ENCODE assay signal across 11 mouse cellular contexts in the genomic region with DNA sequence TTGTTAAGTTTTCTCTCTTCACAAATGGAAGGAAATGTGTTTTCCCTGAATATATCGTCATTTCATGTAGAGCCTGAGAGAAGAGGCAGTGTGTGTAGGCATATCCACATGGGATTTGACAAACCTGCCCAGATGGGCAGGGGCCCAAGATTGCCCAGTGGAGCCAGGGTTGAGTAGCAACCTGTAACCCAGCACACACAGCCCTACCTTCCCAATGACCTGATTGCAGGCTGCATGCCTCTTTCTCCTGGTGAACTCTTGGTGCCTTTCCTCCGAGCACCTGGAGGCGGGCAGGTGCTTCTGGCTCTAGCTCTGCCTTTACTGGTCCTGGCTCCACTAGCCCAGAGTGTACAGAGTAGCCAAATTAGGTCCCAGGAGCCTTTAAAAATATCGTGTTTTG.
A peak's percentile ranks its signal among the peaks of the same experiment; 100 is the strongest.
DNase-seq lines count a peak whose midpoint lies in the region; ATAC-seq and TF ChIP-seq lines count a peak whose summit lies in the region.
"Had no signal": no experiment of that assay in that cellular context is flagged by ENCODE, and none has a peak within 500 bp of the region (broad histone marks: within the 10 kb centered on the region; RNA-seq: fewer than 3 reads in every experiment).

No protein-coding gene starts in this region.

- no peaks in the 10 kb centered on the region for H3K9me3 ChIP-seq in liver, embryonic 13.5 days (replicated peaks)
- H3K9me3 ChIP-seq in forebrain, postnatal 0 days (ENCODE audit: low read length): no peaks in the 10 kb centered on the region
- H3K9me3 ChIP-seq: heart, embryonic 15.5 days; midbrain, embryonic 12.5 days had no signal

- DNase-seq in heart, adult 18-20 months: peak; percentile 3 to 22
- DNase-seq in heart, adult 8-10 months (ENCODE audit: low spot score): no peak
- DNase-seq in adipocyte (ENCODE audit: low spot score): peak; percentile 20
- DNase-seq in cerebellum, adult 9-11 months: peak; percentile 14
- no peak for DNase-seq in liver, embryonic 13.5 days
- no peak for DNase-seq in testis, postnatal 14 days (ENCODE audit: low spot score)
- no peak for DNase-seq in forebrain, postnatal 0 days

- 67% methylated on average over 4 of the region's 4 CpGs for WGBS in liver, embryonic 13.5 days (ENCODE audit: insufficient replicate concordance)
- WGBS in forebrain, postnatal 0 days: 85% methylated on average over 4 of the region's 4 CpGs

- TF ChIP-seq CTCF in forebrain, postnatal 0 days (IDR thresholded peaks at IDR 0.05; ENCODE audit: low read depth): no peak

- H3K4me2 ChIP-seq in liver, embryonic 13.5 days: no peak overlapping the region
- H3K4me2 ChIP-seq in forebrain, postnatal 0 days (ENCODE audit: low read depth): no peak overlapping the region
- H3K4me2 ChIP-seq: heart, embryonic 15.5 days; hindbrain, embryonic 14.5 days; midbrain, embryonic 12.5 days had no signal

- H3K4me1 ChIP-seq in liver, embryonic 13.5 days (replicated peaks): peaks cover 4% of the 10 kb centered on the region; the same call in 1 of the 2 replicates
- no peaks in the 10 kb centered on the region for H3K4me1 ChIP-seq in forebrain, postnatal 0 days (ENCODE audit: insufficient read depth)
- H3K4me1 ChIP-seq: midbrain, embryonic 12.5 days had no signal

- ATAC-seq in liver, embryonic 13.5 days (ENCODE audit: low read depth): peak; percentile 12; the same call in 1 of the 2 replicates
- no peak for ATAC-seq in erythroblast, adult 5-6 weeks (replicated peaks; ENCODE audit: low FRiP score, poor library complexity, severe bottlenecking)
- ATAC-seq in forebrain, postnatal 0 days: no peak

- no peak overlapping the region for H3K9ac ChIP-seq in liver, embryonic 13.5 days
- H3K9ac ChIP-seq in forebrain, postnatal 0 days: no peak overlapping the region
- H3K9ac ChIP-seq: heart, embryonic 15.5 days; hindbrain, embryonic 14.5 days; midbrain, embryonic 12.5 days had no signal

- H3K27me3 ChIP-seq in liver, embryonic 13.5 days: no peaks in the 10 kb centered on the region
- H3K27me3 ChIP-seq in forebrain, postnatal 0 days (ENCODE audit: insufficient read depth, low read length): no peaks in the 10 kb centered on the region
- H3K27me3 ChIP-seq: heart, embryonic 15.5 days; midbrain, embryonic 12.5 days had no signal

- H3K36me3 ChIP-seq in liver, embryonic 13.5 days: no peaks in the 10 kb centered on the region
- no peaks in the 10 kb centered on the region for H3K36me3 ChIP-seq in forebrain, postnatal 0 days (ENCODE audit: insufficient read depth)
- H3K36me3 ChIP-seq: heart, embryonic 15.5 days; midbrain, embryonic 12.5 days had no signal

- 0 out of 2 replicates have a peak overlapping the region, but pooled peaks have one; percentile 26 for H3K27ac ChIP-seq in liver, embryonic 13.5 days
- no peak overlapping the region for H3K27ac ChIP-seq in forebrain, postnatal 0 days (ENCODE audit: low read depth, low read length)
- H3K27ac ChIP-seq: heart, embryonic 15.5 days; hindbrain, embryonic 14.5 days; midbrain, embryonic 12.5 days had no signal

- H3K4me3 ChIP-seq in liver, embryonic 13.5 days (replicated peaks): no peak overlapping the region
- H3K4me3 ChIP-seq in forebrain, postnatal 0 days (ENCODE audit: low read depth, low read length): no peak overlapping the region
- H3K4me3 ChIP-seq: heart, embryonic 15.5 days; midbrain, embryonic 12.5 days had no signal

Comparison
In these comparisons a context has a peak if more than half of its experiments do, and no peak if none do; other contexts are left out.
1. DNase-seq: peak in heart, adult 18-20 months (2 of 2), adipocyte (single experiment) and cerebellum, adult 9-11 months (single experiment); none in heart, adult 8-10 months (single experiment), liver, embryonic 13.5 days (single experiment), testis, postnatal 14 days (single experiment) and forebrain, postnatal 0 days (single experiment).